Mouse (Mus musculus): ENCODE results near the gene Krtap2-4. TPM values are rescaled to one million over a fixed set of nuclear protein-coding genes. Genes with fewer than 3 reads are reported as not detected.
"Not testable (repeated sequence)": the region's sequence is repeated elsewhere in the genome, so short reads cannot be mapped to it uniquely, and the experiment has no call there.

Gene Krtap2-4
- polyA plus RNA-seq, 1 experiment from 2014 or later = not detected

DNA sequence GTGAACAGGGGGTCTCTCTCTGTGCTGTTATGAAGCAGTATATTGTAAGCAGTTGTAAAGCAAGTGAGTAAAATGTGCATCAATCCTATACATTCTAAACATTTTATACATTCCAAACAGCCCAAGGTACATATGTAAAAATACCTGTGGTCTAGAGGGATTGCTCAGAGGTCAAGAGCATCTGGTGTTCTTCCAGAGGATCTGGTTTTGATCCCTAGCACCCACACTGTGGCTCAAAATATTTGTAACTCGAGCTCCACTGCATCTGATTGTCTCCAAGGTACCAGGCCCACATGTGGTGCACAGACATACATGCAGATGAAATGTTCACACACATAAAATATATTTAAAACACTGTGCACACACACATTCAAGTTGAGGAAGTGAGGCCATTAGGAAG lies 26.3 kb upstream of the Krtap2-4 start:
- Histone ChIP-seq H3K4me1 (ENCODE audit: control insufficient read depth, insufficient read depth, low read length) (no peaks in the 10 kb centered on the region), H3K9me3 (ENCODE audit: control insufficient read depth, low read length) (no peaks in the 10 kb centered on the region), H3K9ac (ENCODE audit: low read length) (no peak overlapping the region), H3K36me3 (ENCODE audit: control insufficient read depth, insufficient read depth, low read length) (no peaks in the 10 kb centered on the region), H3K4me2 (ENCODE audit: low read depth) (no peak overlapping the region), H3K4me3 (ENCODE audit: low read depth, low read length) (no peak overlapping the region), H3K27ac (ENCODE audit: low read depth, low read length) (no peak overlapping the region), H3K27me3 (ENCODE audit: control insufficient read depth, insufficient read depth, low read length) (no peaks in the 10 kb centered on the region)
- 53% methylated on average over 1 of the region's 1 CpGs for WGBS
- ATAC-seq (ENCODE audit: insufficient read depth, low FRiP score, low TSS enrichment) = no peak
- DNase-seq (ENCODE audit: low spot score) = no peak

DNA sequence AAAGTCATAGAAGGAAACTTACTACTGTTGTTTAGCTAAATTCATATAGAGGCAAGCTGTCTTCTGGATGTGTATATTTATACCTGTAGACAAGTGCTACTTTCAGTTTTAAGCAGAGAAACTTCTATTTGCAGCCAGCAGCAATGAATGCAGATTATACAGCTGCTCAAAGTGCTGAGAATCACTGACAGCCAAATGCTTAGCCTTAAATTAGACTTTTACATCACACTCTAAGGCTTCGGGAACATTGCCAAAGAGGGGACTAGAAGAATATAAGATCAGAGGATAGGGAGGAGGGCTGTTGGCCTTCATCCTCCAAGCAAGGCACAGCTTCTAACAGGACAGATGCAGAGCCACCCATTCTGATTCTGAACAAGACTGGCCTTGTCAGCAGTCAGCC lies 22.4 kb upstream of the Krtap2-4 start:
- DNase-seq (ENCODE audit: low spot score) (no peak), ATAC-seq (ENCODE audit: insufficient read depth, low FRiP score, low TSS enrichment) (no peak)
- no peaks in the 10 kb centered on the region for H3K9me3 ChIP-seq (ENCODE audit: control insufficient read depth, low read length)
- 79% methylated on average over 1 of the region's 1 CpGs for WGBS
- no peak overlapping the region for H3K27ac ChIP-seq (ENCODE audit: low read depth, low read length)
- H3K9ac ChIP-seq (ENCODE audit: low read length) = no peak overlapping the region
- H3K4me1 ChIP-seq (ENCODE audit: control insufficient read depth, insufficient read depth, low read length) = no peaks in the 10 kb centered on the region
- H3K4me3 ChIP-seq (ENCODE audit: low read depth, low read length) = no peak overlapping the region
- H3K4me2 ChIP-seq (ENCODE audit: low read depth) = no peak overlapping the region
- H3K36me3 ChIP-seq (ENCODE audit: control insufficient read depth, insufficient read depth, low read length) = no peaks in the 10 kb centered on the region
- H3K27me3 ChIP-seq (ENCODE audit: control insufficient read depth, insufficient read depth, low read length) = no peaks in the 10 kb centered on the region

- Histone ChIP-seq H3K27me3 (ENCODE audit: control insufficient read depth, insufficient read depth, low read length) (no peaks in the 10 kb centered on the region), H3K4me2 (ENCODE audit: low read depth) (no peak within 1 kb of the TSS), H3K9me3 (ENCODE audit: control insufficient read depth, low read length) (no peaks in the 10 kb centered on the region), H3K4me1 (ENCODE audit: control insufficient read depth, insufficient read depth, low read length) (no peaks in the 10 kb centered on the region), H3K9ac (ENCODE audit: low read length) (no peak within 1 kb of the TSS), H3K36me3 (ENCODE audit: control insufficient read depth, insufficient read depth, low read length) (no peaks in the 10 kb centered on the region), H3K4me3 (ENCODE audit: low read depth, low read length) (no peak within 1 kb of the TSS), H3K27ac (ENCODE audit: low read depth, low read length) (no peak within 1 kb of the TSS)
- ATAC-seq (ENCODE audit: insufficient read depth, low FRiP score, low TSS enrichment) = no peak
- WGBS = 46% methylated on average over 7 of the region's 8 CpGs
- no peak for DNase-seq (ENCODE audit: low spot score)
Observed at GRCm38 (mm10) chr11:99634653-99635134, 20.0 kb upstream of the Krtap2-4 start, which contains the start of gene Krtap4-2. Krtap4-2 (minus strand) TSS chr11:99635084.

DNA sequence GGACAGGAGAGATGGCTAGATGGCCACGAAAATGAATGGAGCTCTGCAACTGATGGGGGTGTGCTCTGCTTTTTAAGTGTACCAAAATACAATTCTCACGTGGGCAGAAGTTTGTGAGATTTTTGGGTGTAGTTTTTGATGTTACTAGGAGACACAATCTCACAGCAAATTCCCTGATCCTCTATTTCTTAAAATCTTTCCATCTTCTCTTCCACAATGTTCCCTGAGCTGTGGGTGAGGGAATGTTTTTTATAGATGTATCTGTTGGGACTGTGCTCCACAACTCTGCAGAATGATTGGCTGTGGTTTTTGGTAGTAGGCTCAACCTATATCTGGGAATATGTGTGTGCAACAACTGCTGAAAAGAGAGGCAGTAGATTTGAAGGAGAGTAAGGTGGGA lies 18.6 kb upstream of the Krtap2-4 start:
- Histone ChIP-seq H3K36me3 (ENCODE audit: control insufficient read depth, insufficient read depth, low read length) (no peaks in the 10 kb centered on the region), H3K4me1 (ENCODE audit: control insufficient read depth, insufficient read depth, low read length) (no peaks in the 10 kb centered on the region), H3K9ac (ENCODE audit: low read length) (no peak overlapping the region), H3K4me3 (ENCODE audit: low read depth, low read length) (no peak overlapping the region), H3K4me2 (ENCODE audit: low read depth) (no peak overlapping the region), H3K9me3 (ENCODE audit: control insufficient read depth, low read length) (no peaks in the 10 kb centered on the region), H3K27ac (ENCODE audit: low read depth, low read length) (no peak overlapping the region), H3K27me3 (ENCODE audit: control insufficient read depth, insufficient read depth, low read length) (no peaks in the 10 kb centered on the region)
- whole genome bisulfite sequencing = 48% methylated on average over 2 of the region's 2 CpGs
- DNase-seq (ENCODE audit: low spot score) = no peak
- no peak for ATAC-seq (ENCODE audit: insufficient read depth, low FRiP score, low TSS enrichment)

DNA sequence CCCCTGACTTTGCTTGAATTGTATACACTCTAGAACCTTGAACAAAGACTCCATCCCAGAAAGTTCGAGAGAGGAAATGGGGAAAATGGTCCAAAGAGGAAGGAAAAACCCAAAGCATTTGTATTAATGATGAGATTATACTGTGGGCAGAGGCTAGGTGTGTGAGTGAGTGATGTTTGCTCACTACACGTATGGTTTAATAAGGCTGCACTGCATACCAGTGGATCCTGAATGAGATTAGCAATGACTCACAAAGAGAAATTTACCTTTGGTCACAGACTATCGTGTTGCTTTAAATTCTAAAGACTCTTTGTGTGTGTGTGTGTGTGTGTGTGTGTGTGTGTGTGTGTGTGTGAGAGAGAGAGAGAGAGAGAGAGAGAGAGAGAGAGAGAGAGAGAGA lies 16.2 kb upstream of the Krtap2-4 start:
- H3K9me3 ChIP-seq (ENCODE audit: control insufficient read depth, low read length) = no peaks in the 10 kb centered on the region
- DNase-seq (ENCODE audit: low spot score) (no peak), ATAC-seq (ENCODE audit: insufficient read depth, low FRiP score, low TSS enrichment) (no peak)
- WGBS = 88% methylated on average over 3 of the region's 3 CpGs
- no peaks in the 10 kb centered on the region for H3K4me1 ChIP-seq (ENCODE audit: control insufficient read depth, insufficient read depth, low read length)
- H3K27me3 ChIP-seq (ENCODE audit: control insufficient read depth, insufficient read depth, low read length) = no peaks in the 10 kb centered on the region
- no peaks in the 10 kb centered on the region for H3K36me3 ChIP-seq (ENCODE audit: control insufficient read depth, insufficient read depth, low read length)
- H3K9ac ChIP-seq (ENCODE audit: low read length) = no peak overlapping the region
- no peak overlapping the region for H3K4me2 ChIP-seq (ENCODE audit: low read depth)
- no peak overlapping the region for H3K4me3 ChIP-seq (ENCODE audit: low read depth, low read length)
- H3K27ac ChIP-seq (ENCODE audit: low read depth, low read length) = no peak overlapping the region

- Histone ChIP-seq H3K36me3 (ENCODE audit: control insufficient read depth, insufficient read depth, low read length) (no peaks in the 10 kb centered on the region), H3K27ac (ENCODE audit: low read depth, low read length) (no peak within 1 kb of the TSS), H3K4me2 (ENCODE audit: low read depth) (no peak within 1 kb of the TSS), H3K27me3 (ENCODE audit: control insufficient read depth, insufficient read depth, low read length) (no peaks in the 10 kb centered on the region), H3K9me3 (ENCODE audit: control insufficient read depth, low read length) (no peaks in the 10 kb centered on the region), H3K4me3 (ENCODE audit: low read depth, low read length) (no peak within 1 kb of the TSS), H3K4me1 (ENCODE audit: control insufficient read depth, insufficient read depth, low read length) (no peaks in the 10 kb centered on the region), H3K9ac (ENCODE audit: low read length) (no peak within 1 kb of the TSS)
- 84% methylated on average over 4 of the region's 4 CpGs for WGBS
- DNase-seq (ENCODE audit: low spot score) (no peak), ATAC-seq (ENCODE audit: insufficient read depth, low FRiP score, low TSS enrichment) (no peak)
Observed at GRCm38 (mm10) chr11:99628138-99628537, 13.5 kb upstream of the Krtap2-4 start, which contains the start of gene Krtap4-1. Krtap4-1 (minus strand) TSS chr11:99628238.

- 93% methylated on average over 2 of the region's 2 CpGs for WGBS
- H3K27me3 ChIP-seq (ENCODE audit: control insufficient read depth, insufficient read depth, low read length) = no peaks in the 10 kb centered on the region
- H3K27ac ChIP-seq (ENCODE audit: low read depth, low read length) = no peak within 1 kb of the TSS
- H3K4me1 ChIP-seq (ENCODE audit: control insufficient read depth, insufficient read depth, low read length) = no peaks in the 10 kb centered on the region
- no peak for DNase-seq (ENCODE audit: low spot score)
- H3K4me3 ChIP-seq (ENCODE audit: low read depth, low read length) = no peak within 1 kb of the TSS
- no peaks in the 10 kb centered on the region for H3K36me3 ChIP-seq (ENCODE audit: control insufficient read depth, insufficient read depth, low read length)
- no peak within 1 kb of the TSS for H3K4me2 ChIP-seq (ENCODE audit: low read depth)
- no peak for ATAC-seq (ENCODE audit: insufficient read depth, low FRiP score, low TSS enrichment)
- no peaks in the 10 kb centered on the region for H3K9me3 ChIP-seq (ENCODE audit: control insufficient read depth, low read length)
- H3K9ac ChIP-seq (ENCODE audit: low read length) = no peak within 1 kb of the TSS
Observed at GRCm38 (mm10) chr11:99620335-99620734, 5.7 kb upstream of the Krtap2-4 start, which contains the start of gene Gm11562. Gm11562 (minus strand) TSS chr11:99620435.

- H3K9me3 ChIP-seq (ENCODE audit: control insufficient read depth, low read length); ATAC-seq (ENCODE audit: insufficient read depth, low FRiP score, low TSS enrichment): not testable (repeated sequence)
- WGBS = 76% methylated on average over 1 of the region's 2 CpGs
Observed at GRCm38 (mm10) chr11:99610089-99610488, 4.6 kb downstream of the Krtap2-4 start, which contains the start of gene Gm11937. Gm11937 (minus strand) TSS chr11:99610189.

GRCm38 (mm10) chr11:99609126-99609525 lies 5.5 kb downstream of the Krtap2-4 start:
- H3K27ac ChIP-seq (ENCODE audit: low read depth, low read length) = no peak overlapping the region
- DNase-seq (ENCODE audit: low spot score) (no peak), ATAC-seq (ENCODE audit: insufficient read depth, low FRiP score, low TSS enrichment) (no peak)
- no peak overlapping the region for H3K4me3 ChIP-seq (ENCODE audit: low read depth, low read length)
- no peaks in the 10 kb centered on the region for H3K4me1 ChIP-seq (ENCODE audit: control insufficient read depth, insufficient read depth, low read length)
- no peaks in the 10 kb centered on the region for H3K9me3 ChIP-seq (ENCODE audit: control insufficient read depth, low read length)
- H3K9ac ChIP-seq (ENCODE audit: low read length) = no peak overlapping the region
- H3K36me3 ChIP-seq (ENCODE audit: control insufficient read depth, insufficient read depth, low read length) = no peaks in the 10 kb centered on the region
- no peak overlapping the region for H3K4me2 ChIP-seq (ENCODE audit: low read depth)
- no peaks in the 10 kb centered on the region for H3K27me3 ChIP-seq (ENCODE audit: control insufficient read depth, insufficient read depth, low read length)
- WGBS = 78% methylated on average over 1 of the region's 1 CpGs

More at GRCm38 (mm10) chr11:99610089-99610488, 4.6 kb downstream of the Krtap2-4 start, which contains the start of gene Gm11937:
- H3K4me1 ChIP-seq (ENCODE audit: control insufficient read depth, insufficient read depth, low read length); H3K36me3 ChIP-seq (ENCODE audit: control insufficient read depth, insufficient read depth, low read length); DNase-seq (ENCODE audit: low spot score); H3K9ac ChIP-seq (ENCODE audit: low read length); H3K27me3 ChIP-seq (ENCODE audit: control insufficient read depth, insufficient read depth, low read length); H3K4me3 ChIP-seq (ENCODE audit: low read depth, low read length); H3K4me2 ChIP-seq (ENCODE audit: low read depth); H3K27ac ChIP-seq (ENCODE audit: low read depth, low read length): not testable (repeated sequence)

Measured in neural tube, embryonic 11.5 days (tissue).